Mouse (Mus musculus) ES-E14 (cell line): ENCODE results near the gene Slc5a3. TPM values are rescaled to one million over a fixed set of nuclear protein-coding genes. Genes with fewer than 3 reads are reported as not detected.

Source experiments
- DNase-seq: peaks from one replicate; pipeline ENCODE4 v3.0.0-alpha.2; 2013; ENCODE audit warnings: low read depth, low spot score
- H3K27ac ChIP-seq: 2 replicates; pipeline ENCODE4 v1.5.1; 2012; ENCODE audit warnings: low read depth, mild to moderate bottlenecking, low read length, moderate library complexity, mixed read lengths; ENCODE audit not compliant: poor library complexity, insufficient read depth, severe bottlenecking
- H3K36me3 ChIP-seq: 2 replicates; pipeline ENCODE4 v1.6.1; 2012; ENCODE audit warnings: mild to moderate bottlenecking, low read length, moderate library complexity, mixed read lengths; ENCODE audit not compliant: control insufficient read depth, poor library complexity, insufficient read depth, severe bottlenecking
- H3K4me1 ChIP-seq, 2 experiments: fragments of 150-350 bp in 1 of 2; sonication (generic) in 1 of 2; 2 replicates each; pipeline ENCODE4 v1.6.1; 2012; ENCODE audit warnings: low read length in 2 of 2, mild to moderate bottlenecking in 1 of 2, mixed read lengths in 1 of 2; ENCODE audit not compliant: control insufficient read depth in 2 of 2, insufficient read depth in 2 of 2, poor library complexity in 1 of 2
- H3K4me3 ChIP-seq, 2 experiments: fragments of 150-350 bp in 1 of 2; sonication (generic) in 1 of 2; 2 replicates each; pipeline ENCODE4 v1.5.1; 2012; ENCODE audit warnings: low read length in 2 of 2, low read depth in 1 of 2, mild to moderate bottlenecking in 1 of 2, mixed read lengths in 1 of 2; ENCODE audit not compliant: insufficient read depth in 1 of 2, poor library complexity in 1 of 2, severe bottlenecking in 1 of 2
- H3K9ac ChIP-seq: 2 replicates; pipeline ENCODE4 v1.6.1; 2012; ENCODE audit warnings: low read depth, mild to moderate bottlenecking, low read length, mixed read lengths; ENCODE audit not compliant: poor library complexity, insufficient read depth, severe bottlenecking
- H3K9me3 ChIP-seq: fragments of 150-350 bp; sonication (generic); 2 replicates; pipeline ENCODE4 v1.6.1; 2012; ENCODE audit warnings: low read depth, mild to moderate bottlenecking, low read length; ENCODE audit not compliant: control insufficient read depth, insufficient read depth
- CHD2 ChIP-seq: IDR thresholded peaks from 2 replicates; pipeline ENCODE4 v1.6.1; 2014; ENCODE audit warnings: mild to moderate bottlenecking, low read depth, low read length, inconsistent platforms
- HCFC1 ChIP-seq: IDR thresholded peaks from 2 replicates; pipeline ENCODE4 v1.6.1; 2012; ENCODE audit warnings: low read length, inconsistent platforms, borderline replicate concordance; ENCODE audit not compliant: insufficient read depth
- MAFK ChIP-seq: IDR thresholded peaks from 2 replicates; pipeline ENCODE4 v1.6.1; 2014; ENCODE audit warnings: mild to moderate bottlenecking, low read depth, low read length, inconsistent platforms; ENCODE audit not compliant: insufficient read depth
- ZC3H11A ChIP-seq: IDR thresholded peaks from 2 replicates; pipeline ENCODE4 v1.6.1; 2012; ENCODE audit warnings: low read depth, mild to moderate bottlenecking, inconsistent platforms, low read length, borderline replicate concordance
- ZNF384 ChIP-seq: IDR thresholded peaks from 2 replicates; pipeline ENCODE4 v1.6.1; 2012; ENCODE audit warnings: low read depth, low read length, inconsistent platforms
- in situ Hi-C, 2 experiments: fragments of 600-800 bp; cut with MboI; formaldehyde crosslinking; loops; one replicate each; pipeline ENCODE4 v1.15.1; 2025; ENCODE audit warnings: low sequenced_read_pairs in 2 of 2, inconsistent platforms in 1 of 2; ENCODE audit not compliant: unreplicated experiment in 2 of 2
- total RNA-seq: library from RNA; depleted of rRNA; stranded (reverse); fragments of 300-350 nt; gene quantifications from 2 replicates; pipeline ENCODE4 v1.2.3, GENCODE M21; 2012

Slc5a3 gene
- total RNA-seq, 1 experiment = 13.2 TPM

DNA sequence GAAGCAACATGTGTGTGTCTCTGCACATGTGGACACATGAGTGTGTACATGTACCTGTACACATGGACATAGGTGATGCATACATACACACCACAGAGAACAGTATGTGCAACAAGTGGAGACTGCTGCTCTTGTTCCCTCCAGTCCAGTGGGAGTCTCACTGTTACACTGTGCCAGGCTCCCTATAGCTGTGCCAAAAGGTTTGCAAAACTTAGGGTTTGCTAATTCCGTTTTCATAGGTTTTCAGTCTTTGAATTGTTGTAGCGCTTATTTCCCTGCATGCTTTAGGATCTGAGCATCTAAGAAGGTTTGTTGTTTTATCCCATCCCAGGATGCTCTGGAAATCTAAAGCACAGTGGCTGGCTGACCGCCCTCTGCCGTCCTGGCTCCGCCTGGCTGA lies 33.8 kb downstream of the Slc5a3 start:
- in situ Hi-C loops = no loop called here
- no peak for TF ChIP-seq HCFC1
- no peak for TF ChIP-seq CHD2
- TF ChIP-seq MAFK = no peak
- TF ChIP-seq ZC3H11A = no peak
- no peak for TF ChIP-seq ZNF384
- DNase-seq = no peak
- Histone ChIP-seq H3K9me3 (no peaks in the 10 kb centered on the region), H3K9ac (no peak overlapping the region), H3K4me3 (no peak overlapping the region), H3K27ac (no peak overlapping the region), H3K36me3 (no peaks in the 10 kb centered on the region), H3K4me1 (no peaks in the 10 kb centered on the region)

DNA sequence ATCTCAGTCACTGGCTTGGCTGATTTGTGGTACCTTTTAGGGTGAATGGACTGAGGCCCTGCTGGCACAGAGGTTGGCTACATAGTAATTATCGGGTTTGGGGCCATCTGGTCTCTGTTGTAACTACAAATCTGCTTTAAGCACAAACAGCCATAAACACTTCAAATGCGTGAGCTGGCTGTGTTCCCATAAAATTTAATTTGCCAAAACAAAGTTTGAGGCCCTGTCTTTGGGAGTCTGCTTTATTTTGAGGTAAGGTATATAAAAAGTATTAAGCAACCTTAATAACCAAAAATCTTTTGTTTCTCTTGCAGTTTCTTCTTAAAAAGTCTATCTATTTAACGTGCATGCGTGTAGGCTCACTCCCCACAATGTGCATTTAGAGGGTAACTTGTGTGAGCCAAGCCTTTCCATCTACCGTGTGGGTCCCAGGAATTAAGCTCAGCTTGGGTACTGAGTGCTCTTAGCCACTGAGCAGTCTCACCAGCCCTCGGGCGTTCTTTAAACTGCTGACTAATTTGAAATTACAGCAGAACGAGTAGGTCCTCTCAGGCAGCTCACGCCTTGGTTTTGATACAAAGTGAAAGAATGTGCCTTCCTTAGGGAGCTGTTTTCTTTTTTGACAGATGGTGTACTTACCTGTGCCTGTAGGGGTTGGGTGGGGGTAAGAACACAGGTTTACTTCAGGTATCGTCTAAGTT lies 40.4 kb downstream of the Slc5a3 start:
- in situ Hi-C loops = no loop called here
- H3K27ac ChIP-seq = no peak overlapping the region

GRCm38 (mm10) chr16:92099598-92099997 lies 41.5 kb downstream of the Slc5a3 start:
- no peak for DNase-seq
- peaks cover 0 to 3% of the 10 kb centered on the region in 2 experiments; a peak in 1 of 4 replicates for H3K4me1 ChIP-seq
- H3K27ac ChIP-seq = no peak overlapping the region
- H3K4me3 ChIP-seq = no peak overlapping the region
- no peak overlapping the region for H3K9ac ChIP-seq
- no peak for TF ChIP-seq ZNF384
- no peak for TF ChIP-seq MAFK
- no peak for TF ChIP-seq HCFC1
- no peak for TF ChIP-seq ZC3H11A
- TF ChIP-seq CHD2 = no peak
- in situ Hi-C loops = no loop called here
- no peaks in the 10 kb centered on the region for H3K9me3 ChIP-seq
- 0 out of 2 replicates have a peak, but pooled peaks cover 6% of the 10 kb centered on the region for H3K36me3 ChIP-seq

More for the DNA sequence above, 40.4 kb downstream of the Slc5a3 start:
- H3K9ac ChIP-seq = no peak overlapping the region
- H3K4me1 ChIP-seq = no peaks in the 10 kb centered on the region
- no peak overlapping the region for H3K4me3 ChIP-seq
- DNase-seq = no peak
- no peaks in the 10 kb centered on the region for H3K9me3 ChIP-seq
- 0 out of 2 replicates have a peak, but pooled peaks cover 6% of the 10 kb centered on the region for H3K36me3 ChIP-seq
- TF ChIP-seq MAFK (no peak), HCFC1 (no peak), ZNF384 (no peak), CHD2 (no peak), ZC3H11A (no peak)

- Histone ChIP-seq H3K9ac (no peak overlapping the region), H3K27ac (no peak overlapping the region), H3K4me3 (no peak overlapping the region), H3K9me3 (no peaks in the 10 kb centered on the region), H3K4me1 (peaks cover 0 to 3% of the 10 kb centered on the region in 2 experiments; a peak in 1 of 4 replicates), H3K36me3 (0 out of 2 replicates have a peak, but pooled peaks cover 6% of the 10 kb centered on the region)
- no peak for DNase-seq
- in situ Hi-C loops = no loop called here
- TF ChIP-seq ZC3H11A = no peak
- TF ChIP-seq ZNF384 = no peak
- TF ChIP-seq HCFC1 = no peak
- no peak for TF ChIP-seq CHD2
- no peak for TF ChIP-seq MAFK
Observed at GRCm38 (mm10) chr16:92100111-92100510, 42.0 kb downstream of the Slc5a3 start.
